Mouse (Mus musculus) olfactory bulb, adult 2 months (tissue): ENCODE measurements around the gene Pth. TPM values are rescaled to one million over a fixed set of nuclear protein-coding genes. Genes with fewer than 3 reads are reported as not detected.

Experiments used
- H3K27ac ChIP-seq: fragments of 200-500 bp; 2 replicates; pipeline ENCODE4 v1.5.1; 2012; ENCODE audit warnings: low read depth, low read length; ENCODE audit not compliant: insufficient read depth
- H3K4me1 ChIP-seq: fragments of 200-500 bp; 2 replicates; pipeline ENCODE4 v1.6.1; 2012; ENCODE audit warnings: low read length; ENCODE audit not compliant: control insufficient read depth, insufficient read depth
- H3K4me3 ChIP-seq: fragments of 200-500 bp; 2 replicates; pipeline ENCODE4 v1.5.1; 2012; ENCODE audit warnings: mild to moderate bottlenecking, low read depth, low read length, moderate library complexity; ENCODE audit not compliant: insufficient read depth
- CTCF ChIP-seq: fragments of 200-500 bp; IDR thresholded peaks from 2 replicates; pipeline ENCODE4 v1.5.1; 2012; ENCODE audit warnings: low read depth, mild to moderate bottlenecking, low read length, moderate library complexity; ENCODE audit not compliant: insufficient read depth
- POLR2A ChIP-seq: fragments of 200-500 bp; IDR thresholded peaks from 2 replicates; pipeline ENCODE4 v1.6.1; 2012; ENCODE audit warnings: mild to moderate bottlenecking, low read depth, low read length, moderate library complexity; ENCODE audit not compliant: insufficient read depth
- WGBS: fragments of 180-500 bp; shearing (Covaris S2); methylation state at CpG from one replicate; pipeline ENCODE4 v1.1.7; 2018; 5-methylcytosine and 5-hydroxymethylcytosine counted together
- polyA plus RNA-seq: library from polyadenylated mRNA; stranded (reverse); fragments of >200 nt; gene quantifications from 2 replicates; pipeline ENCODE4 v1.2.4, GENCODE M21; 2012; ENCODE audit warnings: low replicate concordance; ENCODE audit not compliant: missing spikeins, insufficient read depth, insufficient read length

The Pth gene
- polyA plus RNA-seq, 1 experiment, result not detected

DNA sequence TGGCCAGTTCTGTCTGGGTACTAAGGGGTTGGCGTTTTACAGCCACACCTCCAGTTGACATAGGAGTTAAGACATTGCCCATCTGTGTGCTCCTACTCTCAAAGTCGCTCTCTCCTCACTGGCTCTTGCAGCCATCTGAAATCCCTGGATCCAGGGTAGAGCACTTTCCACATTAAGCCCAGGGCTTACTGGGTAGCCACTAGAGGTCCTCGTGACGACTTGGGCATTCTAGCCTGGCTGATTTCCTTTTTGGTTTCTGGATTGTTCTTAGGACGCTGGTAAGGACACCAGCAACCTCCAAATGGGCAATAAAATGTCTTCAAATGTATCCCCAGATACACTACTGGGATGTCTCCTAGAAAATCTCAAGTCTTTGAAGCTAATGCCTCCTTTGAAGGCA, 20.3 kb upstream of the Pth start:
- Histone ChIP-seq H3K4me1 (no peaks in the 10 kb centered on the region), H3K4me3 (no peak overlapping the region), H3K27ac (no peak overlapping the region)
- 62% methylated on average over 5 of the region's 5 CpGs for WGBS
- TF ChIP-seq CTCF (no peak), POLR2A (no peak)

DNA sequence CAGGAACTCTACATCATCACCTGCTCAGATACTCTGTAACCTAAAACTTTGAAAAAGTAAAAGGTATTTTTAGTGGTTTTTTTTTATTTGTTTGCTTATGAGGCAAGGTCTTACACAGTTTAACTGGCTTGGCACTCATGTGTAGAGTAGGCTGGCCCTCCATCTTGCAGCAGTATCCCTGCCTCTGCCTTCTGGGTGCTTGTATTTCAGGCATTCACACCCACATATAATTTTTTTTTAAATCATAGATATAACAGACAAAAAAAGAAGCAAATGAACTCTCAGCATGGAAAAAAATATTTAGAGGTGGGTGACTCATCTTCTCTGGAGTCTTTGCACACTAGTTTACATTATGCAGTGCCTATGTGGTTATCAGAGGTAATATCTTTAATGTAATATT, 9.7 kb upstream of the Pth start:
- no peaks in the 10 kb centered on the region for H3K4me1 ChIP-seq
- TF ChIP-seq POLR2A, result no peak
- no peak for TF ChIP-seq CTCF
- no peak overlapping the region for H3K27ac ChIP-seq
- H3K4me3 ChIP-seq, result no peak overlapping the region

DNA sequence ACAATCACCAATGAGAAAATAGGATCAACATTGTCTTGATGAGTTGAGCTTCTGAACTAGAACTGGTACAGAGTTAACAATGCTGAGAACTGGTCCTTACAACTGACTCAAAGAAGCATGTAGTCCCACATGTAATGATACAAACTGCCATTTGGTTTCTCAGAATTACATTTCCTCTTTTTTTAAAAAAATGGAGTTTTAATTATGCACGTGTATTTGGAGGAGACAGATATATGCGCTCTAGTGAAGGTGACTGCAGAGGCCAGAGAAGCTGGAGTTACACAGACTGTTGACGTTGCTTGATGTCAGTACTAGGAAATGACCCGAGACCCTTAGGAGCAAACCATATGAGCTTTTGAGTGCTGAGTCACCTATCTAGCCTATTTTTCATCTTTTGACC, 8.3 kb upstream of the Pth start:
- 95% methylated on average over 4 of the region's 4 CpGs for WGBS
- Histone ChIP-seq H3K4me1 (no peaks in the 10 kb centered on the region), H3K27ac (no peak overlapping the region), H3K4me3 (no peak overlapping the region)
- TF ChIP-seq POLR2A (no peak), CTCF (no peak)

DNA sequence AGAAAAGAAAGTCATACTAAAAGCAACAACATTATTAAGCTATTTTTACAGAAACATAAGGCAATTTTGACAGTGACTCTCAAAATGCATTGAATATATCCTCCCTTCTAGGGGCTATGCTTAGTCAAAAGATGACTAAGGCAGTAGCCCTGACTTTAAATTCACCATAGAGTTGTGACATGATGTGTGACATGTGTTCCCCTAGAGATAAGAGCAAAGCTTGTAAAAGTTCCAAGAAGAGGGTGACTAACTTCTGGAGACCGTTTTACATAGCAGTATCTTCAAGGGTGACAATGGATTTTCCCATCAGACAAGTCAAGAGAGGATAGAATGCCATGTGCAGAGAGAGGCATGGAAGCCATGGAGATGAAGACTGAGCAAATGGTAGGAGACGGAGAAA, 3.2 kb upstream of the Pth start:
- H3K4me3 ChIP-seq, result no peak overlapping the region
- TF ChIP-seq CTCF (no peak), POLR2A (no peak)
- no peak overlapping the region for H3K27ac ChIP-seq
- 89% methylated on average over 2 of the region's 2 CpGs for WGBS
- H3K4me1 ChIP-seq, result no peaks in the 10 kb centered on the region

DNA sequence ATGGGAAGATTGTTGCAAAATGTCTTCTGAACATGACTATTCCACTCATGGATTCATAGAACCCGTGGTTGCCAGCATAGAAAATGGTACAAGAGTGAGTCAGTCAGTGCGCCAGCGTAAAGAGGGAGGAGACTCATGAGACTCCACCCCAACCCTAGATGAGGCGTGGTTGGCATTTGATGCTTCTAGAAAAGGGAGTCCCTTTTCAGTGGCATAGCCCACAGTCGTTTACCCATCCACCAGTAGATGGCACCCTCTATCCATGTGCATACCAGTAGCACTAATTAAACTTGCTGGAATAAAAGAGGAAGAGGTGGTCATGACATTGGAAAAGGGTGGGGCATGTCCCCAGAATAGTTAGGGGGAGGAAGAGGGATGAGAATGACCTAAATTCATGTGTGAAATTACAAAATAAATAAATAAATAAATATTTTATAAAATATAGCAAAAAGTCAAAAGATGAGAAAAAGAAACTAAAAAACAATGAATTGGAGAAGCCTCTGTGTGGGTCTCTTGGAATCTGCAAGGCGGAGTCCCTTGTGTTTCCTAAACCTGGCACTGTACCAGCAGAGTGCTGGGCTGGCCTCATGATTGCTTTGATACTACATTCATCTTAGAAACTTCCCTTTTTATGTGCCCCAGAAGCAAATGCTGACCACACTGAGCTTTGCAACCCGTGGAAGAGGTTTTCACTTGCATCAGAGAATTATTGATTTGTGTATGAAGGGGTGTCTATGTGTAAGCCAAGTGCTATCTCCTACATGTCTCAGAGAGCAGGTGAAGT, 10.3 kb downstream of the Pth start:
- TF ChIP-seq CTCF, result no peak
- no peak for TF ChIP-seq POLR2A
- WGBS, result 26% methylated on average over 7 of the region's 7 CpGs
- H3K27ac ChIP-seq, result no peak overlapping the region
- no peak overlapping the region for H3K4me3 ChIP-seq
- H3K4me1 ChIP-seq, result no peaks in the 10 kb centered on the region

DNA sequence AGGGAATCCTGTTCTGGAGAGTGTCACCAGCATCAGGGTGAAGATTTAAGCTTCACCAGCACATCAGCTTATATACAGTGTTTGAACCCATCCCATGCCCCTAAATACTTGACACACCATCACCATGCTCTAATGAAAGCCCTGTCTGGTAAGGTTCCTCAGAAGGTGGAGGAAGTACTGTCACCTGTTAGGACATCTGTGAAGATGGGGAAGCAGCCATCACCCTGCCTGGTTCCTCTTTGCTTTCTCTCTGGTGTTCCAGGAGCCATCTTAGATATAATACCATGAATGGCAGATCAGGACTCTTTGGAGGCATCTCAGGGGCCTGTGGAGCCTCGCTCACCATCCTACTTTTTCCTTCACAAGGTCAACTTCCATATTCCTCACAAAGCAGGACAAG, 15.7 kb downstream of the Pth start:
- Histone ChIP-seq H3K4me1 (peaks cover 4% of the 10 kb centered on the region), H3K27ac (no peak overlapping the region), H3K4me3 (no peak overlapping the region)
- WGBS, result 94% methylated on average over 1 of the region's 1 CpGs
- TF ChIP-seq CTCF (no peak), POLR2A (no peak)

DNA sequence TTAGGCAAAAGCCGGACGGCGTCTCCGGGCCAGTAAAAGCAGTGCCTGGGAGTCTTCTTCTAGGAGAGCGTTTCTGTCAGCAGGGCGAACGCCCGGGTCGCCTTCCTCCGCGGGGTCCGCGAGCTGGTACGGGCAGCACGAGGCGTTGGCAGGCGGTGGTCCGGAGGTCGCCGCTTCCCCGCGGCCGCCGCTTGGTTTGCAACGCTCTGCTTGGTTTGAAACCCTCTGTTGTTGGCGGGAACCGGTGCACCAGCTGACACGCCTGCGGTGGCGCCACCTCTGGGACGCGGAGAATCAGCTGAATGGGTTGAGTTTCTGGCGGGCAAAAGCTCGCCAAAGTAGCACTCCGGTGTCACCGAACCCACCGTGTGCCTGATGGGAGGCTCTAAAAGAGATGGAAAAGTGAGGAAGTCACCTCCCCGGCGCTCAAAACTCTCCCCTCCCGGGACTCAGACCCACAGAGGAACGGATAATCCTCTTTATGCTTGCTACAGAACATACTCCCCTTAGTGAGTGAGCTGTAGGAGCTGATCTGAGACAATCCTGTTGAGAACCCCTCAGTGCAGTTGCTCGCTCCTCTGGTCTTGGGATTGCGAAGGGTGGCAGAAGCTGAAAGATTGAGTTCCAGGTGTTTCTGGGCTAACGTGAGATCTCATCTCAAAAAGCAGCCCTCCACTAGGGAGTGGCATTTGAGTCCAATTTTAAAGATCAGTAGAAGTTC, 18.6 kb downstream of the Pth start:
- peaks cover 4% of the 10 kb centered on the region for H3K4me1 ChIP-seq
- no peak overlapping the region for H3K27ac ChIP-seq
- WGBS, result under 1% methylated on average over 44 of the region's 44 CpGs
- H3K4me3 ChIP-seq, result peak overlapping the region; percentile 82
- 0 out of 2 replicates have a peak, but pooled peaks have one; percentile 17 for TF ChIP-seq CTCF
- no peak for TF ChIP-seq POLR2A

DNA sequence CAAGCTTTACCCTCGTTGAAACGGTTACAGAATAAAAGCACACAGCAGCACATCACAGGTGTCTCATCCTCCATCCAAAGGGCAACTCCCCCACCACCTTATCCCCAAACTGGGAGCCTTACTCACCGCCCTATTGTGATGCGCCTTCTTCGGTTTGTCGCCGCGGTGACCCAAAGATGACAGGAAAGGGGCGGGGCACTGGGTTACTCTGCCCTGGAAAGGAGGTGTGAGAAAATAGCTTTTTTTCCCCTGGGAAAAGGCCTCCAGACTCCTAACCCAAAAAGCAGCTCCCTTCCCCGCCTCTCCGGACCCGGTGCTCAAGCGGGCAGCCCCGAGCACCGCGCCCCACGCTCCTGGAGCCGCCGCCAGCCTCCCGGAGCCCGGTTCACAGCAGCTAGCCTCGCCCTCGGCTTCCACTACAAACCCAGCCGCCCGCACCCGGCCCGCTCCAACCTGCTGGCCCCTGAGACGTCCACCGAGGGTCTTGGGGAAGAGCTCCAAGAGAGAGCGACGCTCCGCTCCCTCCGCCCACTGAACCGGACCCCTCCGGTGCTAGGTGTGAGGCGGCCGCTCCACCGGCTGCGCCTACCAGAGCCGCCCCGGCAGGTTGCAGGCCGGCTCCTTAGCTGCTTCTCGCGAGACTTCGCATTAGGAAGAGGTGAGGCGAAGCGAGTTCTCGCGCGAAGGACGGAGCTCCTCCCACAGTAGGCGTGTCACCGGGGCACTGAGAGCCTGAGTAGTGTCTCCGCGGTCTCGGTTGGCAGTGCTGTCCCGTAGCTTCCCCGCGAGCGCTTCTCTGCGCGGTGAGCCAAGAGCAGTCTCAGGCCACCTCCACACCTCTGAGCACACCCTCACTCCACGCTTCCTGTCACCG, 19.4 kb downstream of the Pth start, which contains the start of gene Btbd10:
Gene Btbd10, minus strand, starts transcription at position 647 of the 874 bp plus-strand sequence.
- WGBS, result under 1% methylated on average over 64 of the region's 64 CpGs
- peak within 1 kb of the TSS; percentile 82 for H3K4me3 ChIP-seq
- H3K27ac ChIP-seq, result peak within 1 kb of the TSS; percentile 41
- peaks cover 4% of the 10 kb centered on the region for H3K4me1 ChIP-seq
- TF ChIP-seq CTCF (no peak), POLR2A (peak; percentile 95)
